Mouse (Mus musculus) midbrain, embryonic 16.5 days (tissue): ENCODE measurements at regions not wholly inside any gene's neighbourhood (a gene's known extent, or its start where the extent isn't known, plus 50 kb on each side); places are given as distances from the start of the nearest gene placed in this dataset.

Experiments used
- ATAC-seq: fragments of 200-750 bp; cut with Nextera tagmentation; 2 replicates; pipeline ENCODE4 v1.8.0; 2017; ENCODE audit warnings: moderate TSS enrichment
- H3K27ac ChIP-seq: fragments of 300-500 bp; sonication (generic); 2 replicates; pipeline ENCODE4 v1.5.1; 2014; ENCODE audit warnings: mild to moderate bottlenecking, low read length, mixed read lengths
- H3K27me3 ChIP-seq: fragments of 300-500 bp; sonication (generic); 2 replicates; pipeline ENCODE4 v1.6.1; 2014; ENCODE audit warnings: low read depth, low read length, mixed read lengths; ENCODE audit not compliant: control insufficient read depth, insufficient read depth
- H3K36me3 ChIP-seq: fragments of 300-500 bp; sonication (generic); 2 replicates; pipeline ENCODE4 v1.6.1; 2014; ENCODE audit warnings: mild to moderate bottlenecking, low read length, moderate library complexity, mixed read lengths; ENCODE audit not compliant: control insufficient read depth, insufficient read depth
- H3K4me1 ChIP-seq: fragments of 300-500 bp; sonication (generic); 2 replicates; pipeline ENCODE4 v1.6.1; 2014; ENCODE audit warnings: mild to moderate bottlenecking, low read length, mixed read lengths; ENCODE audit not compliant: control insufficient read depth, insufficient read depth
- H3K4me2 ChIP-seq: fragments of 300-500 bp; sonication (generic); 2 replicates; pipeline ENCODE4 v1.6.1; 2014; ENCODE audit warnings: mild to moderate bottlenecking, low read length, mixed read lengths
- H3K4me3 ChIP-seq: fragments of 300-500 bp; sonication (generic); 2 replicates; pipeline ENCODE4 v1.5.1; 2014; ENCODE audit warnings: low read depth, mild to moderate bottlenecking, low read length, moderate library complexity, mixed read lengths
- H3K9ac ChIP-seq: fragments of 300-500 bp; sonication (generic); 2 replicates; pipeline ENCODE4 v1.6.1; 2014; ENCODE audit warnings: low read depth, low read length, mixed read lengths
- H3K9me3 ChIP-seq: fragments of 300-500 bp; sonication (generic); replicated peaks from 2 replicates; pipeline ENCODE4 v1.6.1; 2014; ENCODE audit warnings: mild to moderate bottlenecking, low read length, mixed read lengths; ENCODE audit not compliant: control insufficient read depth, poor library complexity, severe bottlenecking
- WGBS: fragments of 180-500 bp; shearing (Covaris S2); extraction: QIAGEN DNeasy Blood & Tissue Kit; methylation state at CpG from one replicate; pipeline ENCODE4 v1.1.7; 2014; 5-methylcytosine and 5-hydroxymethylcytosine counted together

DNA sequence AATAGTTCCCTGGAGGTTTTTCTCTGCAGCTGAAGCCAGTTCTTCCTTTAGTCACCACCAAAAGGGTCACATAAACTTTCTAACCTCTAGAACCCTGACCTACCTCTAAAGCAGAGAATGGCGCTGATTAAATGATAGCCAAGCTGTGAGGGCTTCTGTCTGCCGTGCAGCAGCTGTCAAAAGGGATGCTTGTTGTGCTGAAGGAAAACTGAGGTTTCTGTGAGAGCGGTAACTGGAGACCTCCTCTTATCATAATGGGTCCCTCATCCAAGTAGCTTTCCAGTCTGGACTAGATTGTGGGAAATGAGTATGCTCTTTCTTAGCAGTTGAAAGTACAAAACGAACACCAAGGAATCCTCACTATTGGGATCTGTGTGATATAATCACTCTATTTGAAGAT lies 98.8 kb upstream of the Mtap start:
- 62% methylated on average over 4 of the region's 4 CpGs for WGBS
- ATAC-seq, result no peak
- H3K9me3 ChIP-seq, result no peaks in the 10 kb centered on the region
- H3K27me3 ChIP-seq, result no peaks in the 10 kb centered on the region
- no peak overlapping the region for H3K4me2 ChIP-seq
- H3K4me3 ChIP-seq, result no peak overlapping the region
- no peaks in the 10 kb centered on the region for H3K4me1 ChIP-seq
- no peaks in the 10 kb centered on the region for H3K36me3 ChIP-seq
- H3K9ac ChIP-seq, result no peak overlapping the region
- H3K27ac ChIP-seq, result no peak overlapping the region

GRCm38 (mm10) chr4:89034822-89035221 lies 102.1 kb upstream of the Mtap start:
- no peaks in the 10 kb centered on the region for H3K4me1 ChIP-seq
- no peak overlapping the region for H3K27ac ChIP-seq
- H3K4me3 ChIP-seq, result no peak overlapping the region
- no peaks in the 10 kb centered on the region for H3K9me3 ChIP-seq
- H3K27me3 ChIP-seq, result no peaks in the 10 kb centered on the region
- no peak overlapping the region for H3K9ac ChIP-seq
- no peak for ATAC-seq
- H3K36me3 ChIP-seq, result no peaks in the 10 kb centered on the region
- 86% methylated on average over 2 of the region's 2 CpGs for WGBS
- no peak overlapping the region for H3K4me2 ChIP-seq

DNA sequence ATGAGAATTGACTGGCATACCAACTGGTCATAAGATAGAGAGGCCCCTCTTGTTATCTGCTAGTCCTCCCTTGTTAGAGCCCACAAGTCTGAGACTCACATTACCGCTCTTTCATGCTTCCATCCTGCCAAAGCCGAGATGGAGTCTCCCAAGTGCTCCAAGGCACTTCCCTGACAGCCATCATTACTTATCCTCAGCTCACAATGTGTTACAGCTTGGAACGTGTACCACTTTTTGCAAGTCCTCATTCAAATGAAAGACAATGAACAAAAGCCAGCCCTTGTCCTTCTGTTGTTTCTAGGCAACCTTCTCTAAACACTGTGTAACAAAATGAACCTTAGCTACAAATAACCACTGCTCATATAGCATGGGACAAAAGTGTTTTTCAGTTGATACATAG lies 102.6 kb upstream of the Mtap start:
- Histone ChIP-seq H3K9ac (no peak overlapping the region), H3K4me2 (no peak overlapping the region), H3K27ac (no peak overlapping the region), H3K36me3 (no peaks in the 10 kb centered on the region), H3K9me3 (no peaks in the 10 kb centered on the region), H3K4me3 (no peak overlapping the region), H3K4me1 (no peaks in the 10 kb centered on the region), H3K27me3 (no peaks in the 10 kb centered on the region)
- WGBS, result 66% methylated on average over 3 of the region's 3 CpGs
- ATAC-seq, result no peak

GRCm38 (mm10) chr4:89012681-89013353 lies 124.1 kb upstream of the Mtap start:
- Histone ChIP-seq H3K27ac (no peak overlapping the region), H3K4me2 (no peak overlapping the region), H3K36me3 (no peaks in the 10 kb centered on the region), H3K27me3 (no peaks in the 10 kb centered on the region), H3K9ac (no peak overlapping the region), H3K9me3 (no peaks in the 10 kb centered on the region), H3K4me3 (no peak overlapping the region), H3K4me1 (no peaks in the 10 kb centered on the region)
- WGBS, result 51% methylated on average over 2 of the region's 2 CpGs
- no peak for ATAC-seq

GRCm38 (mm10) chr4:89008561-89008960 lies 128.4 kb upstream of the Mtap start:
- H3K4me2 ChIP-seq, result no peak overlapping the region
- no peak overlapping the region for H3K9ac ChIP-seq
- H3K4me1 ChIP-seq, result no peaks in the 10 kb centered on the region
- no peak overlapping the region for H3K4me3 ChIP-seq
- no peaks in the 10 kb centered on the region for H3K9me3 ChIP-seq
- no peaks in the 10 kb centered on the region for H3K27me3 ChIP-seq
- no peaks in the 10 kb centered on the region for H3K36me3 ChIP-seq
- ATAC-seq, result no peak
- 92% methylated on average over 5 of the region's 5 CpGs for WGBS
- no peak overlapping the region for H3K27ac ChIP-seq

GRCm38 (mm10) chr4:89001470-89001869 lies 121.5 kb upstream of the Ifne start:
- H3K27me3 ChIP-seq, result no peaks in the 10 kb centered on the region
- no peak overlapping the region for H3K9ac ChIP-seq
- no peak for ATAC-seq
- no peak overlapping the region for H3K27ac ChIP-seq
- H3K4me1 ChIP-seq, result no peaks in the 10 kb centered on the region
- no peaks in the 10 kb centered on the region for H3K9me3 ChIP-seq
- no peaks in the 10 kb centered on the region for H3K36me3 ChIP-seq
- no peak overlapping the region for H3K4me2 ChIP-seq
- 88% methylated on average over 4 of the region's 4 CpGs for WGBS
- H3K4me3 ChIP-seq, result no peak overlapping the region

- WGBS, result 71% methylated on average over 4 of the region's 4 CpGs
Observed at GRCm38 (mm10) chr4:89000855-89001254, 120.9 kb upstream of the Ifne start.

GRCm38 (mm10) chr4:89000200-89000599 lies 120.2 kb upstream of the Ifne start:
- Histone ChIP-seq H3K4me2 (no peak overlapping the region), H3K36me3 (no peaks in the 10 kb centered on the region), H3K9me3 (no peaks in the 10 kb centered on the region), H3K4me3 (no peak overlapping the region), H3K9ac (no peak overlapping the region), H3K27me3 (no peaks in the 10 kb centered on the region), H3K4me1 (no peaks in the 10 kb centered on the region), H3K27ac (no peak overlapping the region)
- no peak for ATAC-seq
- WGBS, result 82% methylated on average over 6 of the region's 6 CpGs

More at GRCm38 (mm10) chr4:89000855-89001254, 120.9 kb upstream of the Ifne start:
- no peaks in the 10 kb centered on the region for H3K4me1 ChIP-seq
- H3K9ac ChIP-seq, result no peak overlapping the region
- H3K27ac ChIP-seq, result no peak overlapping the region
- no peaks in the 10 kb centered on the region for H3K36me3 ChIP-seq
- ATAC-seq, result no peak
- no peaks in the 10 kb centered on the region for H3K9me3 ChIP-seq
- no peaks in the 10 kb centered on the region for H3K27me3 ChIP-seq
- no peak overlapping the region for H3K4me2 ChIP-seq
- H3K4me3 ChIP-seq, result no peak overlapping the region

- H3K9ac ChIP-seq, result no peak overlapping the region
- no peak overlapping the region for H3K4me2 ChIP-seq
- no peaks in the 10 kb centered on the region for H3K9me3 ChIP-seq
- H3K4me3 ChIP-seq, result no peak overlapping the region
- no peaks in the 10 kb centered on the region for H3K4me1 ChIP-seq
- no peaks in the 10 kb centered on the region for H3K27me3 ChIP-seq
- WGBS, result 95% methylated on average over 5 of the region's 5 CpGs
- H3K36me3 ChIP-seq, result no peaks in the 10 kb centered on the region
- H3K27ac ChIP-seq, result no peak overlapping the region
- no peak for ATAC-seq
Observed at GRCm38 (mm10) chr4:88998286-88998685, 118.3 kb upstream of the Ifne start.
